Mouse (Mus musculus) ovary, postnatal 14 days (tissue): ENCODE measurements around the gene Gm11992.

ENCODE experiments used
- DNase-seq: peaks from one replicate; pipeline ENCODE4 v3.0.0; 2022; ENCODE audit warnings: low spot score

Gene Gm11992

DNA sequence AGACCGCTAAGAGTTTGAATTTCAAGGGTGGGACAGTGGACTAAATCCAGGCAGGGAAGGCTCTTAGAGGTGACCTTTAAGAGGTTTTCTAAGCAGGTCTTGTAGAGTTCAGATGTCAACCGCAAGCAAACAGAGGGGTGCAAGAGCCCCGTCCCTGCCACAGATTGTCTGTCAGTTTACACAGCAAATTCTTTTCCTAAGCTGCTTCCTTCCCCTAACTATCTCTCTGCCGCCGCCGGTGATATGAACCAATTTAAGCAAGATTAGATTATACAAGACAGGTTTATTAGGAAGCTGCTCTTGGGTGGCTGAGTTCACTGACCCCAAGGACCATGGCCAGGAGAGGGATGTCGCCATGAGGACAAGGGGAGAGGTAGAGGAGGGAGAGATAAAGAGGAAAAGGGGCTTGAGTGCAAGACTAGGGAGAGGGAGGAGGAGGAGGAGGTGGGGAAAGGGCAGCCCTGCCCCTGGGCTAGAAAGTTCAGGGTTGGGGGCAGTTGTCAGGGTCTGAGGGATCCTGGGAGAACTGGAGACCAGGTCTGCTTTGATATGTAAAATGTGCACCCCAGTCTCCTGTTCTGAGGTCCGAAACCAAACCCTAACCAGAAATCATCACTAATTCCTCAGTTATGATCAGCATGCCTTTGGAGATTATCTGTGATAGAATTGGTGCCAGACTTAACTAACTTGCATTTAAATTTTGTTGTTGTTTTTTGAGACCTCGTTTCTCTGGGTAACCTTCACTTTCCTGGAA lies 67.2 kb downstream of the Gm11992 start:
- DNase-seq, result no peak

DNA sequence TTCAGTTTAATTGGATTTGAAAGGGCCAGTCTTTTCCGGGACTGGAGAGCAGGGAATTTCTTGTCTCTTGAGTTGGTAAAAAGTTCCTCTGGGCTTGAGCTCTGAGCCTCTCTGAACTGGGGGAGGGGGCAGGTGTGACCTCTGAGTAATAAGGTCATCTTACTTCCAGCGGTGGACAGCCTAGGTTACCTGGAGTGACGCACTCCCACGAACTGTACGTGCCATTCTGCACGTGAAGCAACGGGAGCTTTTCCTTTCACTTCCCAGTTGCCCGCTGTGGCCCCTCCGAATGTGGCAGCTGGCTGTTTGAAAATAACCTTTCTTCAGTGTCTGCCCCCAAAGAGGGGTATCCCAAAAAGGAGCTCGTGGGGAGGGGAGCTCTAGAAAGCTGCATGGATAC lies 67.7 kb downstream of the Gm11992 start:
- no peak for DNase-seq

DNA sequence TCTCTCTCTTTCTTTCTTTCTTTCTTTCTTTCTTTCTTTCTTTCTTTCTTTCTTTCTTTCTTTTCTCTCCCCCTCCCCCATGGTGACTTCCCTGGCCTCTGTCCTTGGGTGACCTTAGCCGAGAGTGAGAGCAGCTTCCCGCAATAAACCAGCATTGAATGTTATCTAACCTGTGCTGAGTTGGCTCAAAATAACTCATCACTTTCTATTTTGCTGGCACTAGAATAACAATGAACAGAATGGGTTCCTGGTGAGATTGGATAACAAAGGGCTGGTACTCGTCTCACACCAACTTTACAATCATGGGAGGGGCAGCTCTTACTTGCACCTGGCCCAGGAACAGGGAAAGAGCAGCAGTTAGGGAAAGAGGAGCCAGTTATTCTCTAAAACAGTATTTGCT lies 68.5 kb downstream of the Gm11992 start:
- no peak for DNase-seq

DNA sequence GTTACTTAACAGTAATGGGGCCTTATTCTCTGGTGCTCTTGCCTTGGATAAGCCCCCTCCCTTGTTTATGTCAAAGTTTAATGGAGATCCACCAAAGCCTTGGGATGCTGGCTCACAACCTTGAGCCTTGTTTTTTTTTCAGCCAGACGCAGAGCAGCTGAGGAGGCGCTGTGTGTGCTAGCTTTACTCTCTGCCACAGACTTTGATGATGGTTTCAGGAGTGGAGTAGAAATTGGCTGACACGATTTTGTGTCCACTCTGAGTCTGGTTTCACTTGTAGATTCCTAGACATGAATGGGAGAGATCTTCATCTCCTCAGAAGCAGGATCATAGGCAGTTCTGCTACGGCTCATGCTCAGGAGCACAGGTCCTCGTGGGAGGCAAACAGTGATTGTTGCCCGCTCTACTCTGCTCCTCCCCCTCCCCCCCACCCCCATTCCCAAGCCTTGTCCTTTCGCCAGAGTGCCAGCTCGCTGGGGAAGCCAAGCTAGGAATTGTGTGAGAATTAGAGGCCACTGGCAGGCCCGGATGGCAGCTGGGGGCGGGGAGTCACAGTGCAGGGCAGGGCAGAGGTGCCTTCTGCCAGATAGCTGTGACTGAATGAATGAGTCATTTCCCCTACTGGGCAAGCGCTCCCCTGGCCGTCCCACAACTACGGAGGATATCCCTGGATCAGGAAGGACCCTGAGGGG lies 69.1 kb downstream of the Gm11992 start:
- no peak for DNase-seq

DNA sequence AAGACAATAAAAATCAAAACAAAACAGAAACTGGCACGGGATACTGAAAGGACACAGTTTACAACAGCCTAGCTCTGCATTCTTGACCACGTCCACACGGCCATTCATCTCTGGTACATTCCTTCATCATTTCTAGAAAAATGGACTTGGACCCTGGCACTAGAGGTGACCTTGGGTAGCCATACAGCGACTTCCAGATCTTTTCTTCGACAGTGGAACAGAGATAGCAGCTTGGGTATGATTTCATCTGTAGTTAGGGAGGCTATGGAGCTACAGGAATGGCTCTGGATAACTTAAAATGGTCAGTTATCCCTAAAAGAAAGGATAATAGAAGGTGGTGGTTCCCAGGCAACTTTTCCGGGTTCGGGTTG lies 69.6 kb downstream of the Gm11992 start, which contains the start of gene Upp1:
Gene Upp1, plus strand, starts transcription at position 54 of the 371 bp plus-strand sequence.
- no peak for DNase-seq

DNA sequence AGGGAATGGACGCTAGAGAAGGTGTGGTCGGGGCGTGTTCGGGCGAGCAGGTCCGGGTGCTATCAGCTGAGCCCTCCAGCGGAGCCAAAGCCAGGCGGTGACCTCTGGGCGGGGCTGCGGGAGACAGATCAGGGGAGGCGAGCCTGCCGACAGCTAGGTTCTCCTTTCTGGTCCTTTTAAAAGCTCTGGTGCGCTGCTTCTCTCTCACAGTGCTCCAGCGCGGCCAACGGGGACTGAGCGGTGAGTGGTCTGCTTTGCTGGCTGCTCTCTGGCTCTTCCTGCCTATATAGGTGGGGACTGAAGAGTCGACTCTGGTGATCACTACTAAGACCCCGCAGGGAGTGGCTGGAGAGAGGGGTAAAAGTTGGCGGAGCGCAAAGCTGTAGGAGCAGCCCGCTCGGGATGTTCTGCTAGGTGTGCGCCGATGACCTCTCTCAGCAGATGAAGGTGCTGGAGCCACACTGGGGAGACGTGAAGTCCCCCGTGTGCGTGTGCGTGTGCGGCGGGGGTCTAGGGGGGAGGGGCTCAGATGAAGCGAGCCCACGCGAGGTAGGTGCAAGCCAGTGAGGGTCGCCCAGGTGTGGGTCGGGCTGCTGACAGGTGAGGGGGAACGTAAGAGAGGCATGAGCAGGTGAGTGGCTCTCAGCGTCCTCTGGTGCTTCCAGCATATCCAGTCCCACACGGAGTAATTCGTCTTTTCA lies 70.2 kb downstream of the Gm11992 start:
- DNase-seq, result no peak
